Mouse (Mus musculus): Measurements from ENCODE around the gene Btd.

Btd gene

DNA sequence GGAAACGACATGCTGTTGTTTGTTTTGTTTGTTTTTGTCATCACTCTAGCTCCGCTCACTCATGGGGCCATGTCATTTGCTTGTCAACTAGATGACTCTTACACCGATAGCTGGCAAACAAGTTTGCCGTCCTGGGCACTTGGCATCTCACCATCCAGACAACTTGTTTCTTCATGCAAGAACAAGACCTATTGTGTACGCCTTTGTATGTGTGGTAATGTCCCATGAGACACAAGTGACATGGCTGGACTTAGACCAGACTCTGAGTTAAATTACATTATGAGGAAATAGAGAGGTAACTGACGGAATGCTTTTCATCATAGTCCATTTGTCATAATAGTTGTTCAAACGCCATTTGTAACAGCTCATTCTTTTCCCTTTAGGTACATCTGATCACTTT is 5.1 kb downstream of the Btd start:
- no peak for DNase-seq (ENCODE audit: low spot score in 2 of 2)

DNA sequence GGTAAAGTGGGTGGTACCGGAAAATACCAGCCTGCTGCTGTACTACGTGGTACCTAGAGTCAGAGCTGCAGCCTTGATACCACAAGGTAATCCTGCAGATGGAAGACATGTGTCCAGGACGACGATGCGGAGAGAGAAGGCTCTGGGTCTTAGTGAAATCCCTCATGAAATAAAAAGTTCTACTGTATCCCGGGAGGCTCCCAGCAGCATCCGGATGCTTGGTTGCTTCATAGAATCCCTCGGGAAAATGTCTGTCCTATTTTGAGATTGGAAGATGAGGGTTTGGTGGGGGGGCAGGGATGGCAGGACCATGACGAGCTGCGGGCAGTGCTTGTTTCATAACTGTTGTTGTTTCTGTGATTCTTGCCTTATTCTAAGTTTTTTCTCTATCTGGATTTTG is 7.2 kb downstream of the Btd start:
- no peak for DNase-seq (ENCODE audit: low spot score in 2 of 2)

DNA sequence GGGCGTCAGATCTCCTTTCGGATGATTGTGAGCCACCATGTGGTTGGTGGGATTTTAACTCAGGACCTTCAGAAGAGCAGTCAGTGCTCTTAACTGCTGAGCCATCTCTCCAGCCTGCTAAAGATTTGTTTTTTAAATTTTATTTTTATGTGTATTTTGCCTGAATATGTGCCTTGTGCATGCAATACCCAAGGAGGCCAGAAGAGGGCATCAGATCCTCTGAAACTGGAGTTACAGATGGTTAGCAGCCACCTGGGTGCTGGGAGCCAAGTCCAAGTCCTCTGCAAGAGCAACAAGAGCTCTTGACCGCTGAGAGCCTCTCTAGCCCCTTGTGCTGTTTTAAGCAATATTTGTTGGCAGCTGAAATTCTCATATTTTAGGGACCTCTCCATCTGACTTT is 9.5 kb downstream of the Btd start:
- no peak for DNase-seq (ENCODE audit: low spot score in 2 of 2)

DNA sequence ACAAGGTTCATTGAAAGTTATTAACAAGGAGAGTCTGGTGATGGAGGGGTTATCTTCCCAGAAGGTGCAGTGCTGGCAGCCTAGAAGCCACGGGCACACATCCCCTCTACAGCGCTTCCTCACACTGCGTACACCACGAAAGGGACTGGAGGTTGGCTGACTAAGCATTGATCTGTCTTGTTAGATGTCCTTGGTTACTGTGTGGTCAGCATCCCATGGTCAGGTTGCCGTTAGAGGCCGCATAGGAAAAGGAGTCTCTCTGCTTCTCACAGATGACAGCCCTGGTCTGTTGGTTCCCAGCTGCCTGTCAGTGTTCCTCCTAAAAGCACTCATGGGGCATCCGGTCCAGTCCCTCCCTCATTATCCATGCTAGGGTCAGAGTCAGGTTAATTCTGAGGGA is 10.4 kb downstream of the Btd start:
- DNase-seq (ENCODE audit: low spot score in 2 of 2) = no peak

DNA sequence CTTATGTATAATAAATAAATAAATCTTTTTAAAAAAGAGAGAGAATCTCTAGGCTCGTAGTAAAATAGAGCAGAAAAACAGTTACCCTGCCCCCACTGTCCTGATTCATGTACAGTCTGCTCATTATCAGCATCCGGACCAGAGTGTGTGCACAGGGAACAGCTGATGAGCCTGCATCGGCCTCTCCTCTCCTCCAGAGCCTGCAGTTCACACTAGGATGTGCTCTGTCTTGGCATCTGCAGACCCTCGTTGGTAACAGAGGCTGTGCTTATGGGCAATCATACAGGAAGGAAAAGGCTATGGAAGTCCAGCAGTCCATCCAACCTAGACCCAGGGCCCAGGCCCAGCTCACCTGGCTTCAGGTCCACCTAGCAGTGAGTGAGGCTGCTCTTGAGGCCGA is 11.3 kb downstream of the Btd start:
- DNase-seq (ENCODE audit: low spot score in 2 of 2) = no peak

DNA sequence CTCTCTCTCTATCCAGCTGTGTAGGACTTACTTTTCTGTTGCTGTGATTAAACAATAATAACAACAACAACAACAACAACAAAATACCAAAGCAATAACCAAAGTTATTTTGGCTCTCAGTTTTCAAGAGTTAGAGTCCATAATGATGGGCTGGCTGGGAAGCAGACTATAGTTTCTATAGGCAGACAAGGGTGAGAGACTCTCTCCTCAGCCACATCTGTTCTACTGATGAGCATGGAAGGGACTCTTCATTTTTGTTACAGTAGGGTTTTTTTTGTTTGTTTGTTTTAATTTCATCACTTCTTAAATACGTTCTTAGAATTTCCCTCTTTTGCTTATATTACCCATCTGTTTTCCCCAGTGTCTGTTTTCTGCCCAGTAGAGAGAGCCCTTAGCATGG is 11.8 kb downstream of the Btd start:
- no peak for DNase-seq (ENCODE audit: low spot score in 2 of 2)

DNA sequence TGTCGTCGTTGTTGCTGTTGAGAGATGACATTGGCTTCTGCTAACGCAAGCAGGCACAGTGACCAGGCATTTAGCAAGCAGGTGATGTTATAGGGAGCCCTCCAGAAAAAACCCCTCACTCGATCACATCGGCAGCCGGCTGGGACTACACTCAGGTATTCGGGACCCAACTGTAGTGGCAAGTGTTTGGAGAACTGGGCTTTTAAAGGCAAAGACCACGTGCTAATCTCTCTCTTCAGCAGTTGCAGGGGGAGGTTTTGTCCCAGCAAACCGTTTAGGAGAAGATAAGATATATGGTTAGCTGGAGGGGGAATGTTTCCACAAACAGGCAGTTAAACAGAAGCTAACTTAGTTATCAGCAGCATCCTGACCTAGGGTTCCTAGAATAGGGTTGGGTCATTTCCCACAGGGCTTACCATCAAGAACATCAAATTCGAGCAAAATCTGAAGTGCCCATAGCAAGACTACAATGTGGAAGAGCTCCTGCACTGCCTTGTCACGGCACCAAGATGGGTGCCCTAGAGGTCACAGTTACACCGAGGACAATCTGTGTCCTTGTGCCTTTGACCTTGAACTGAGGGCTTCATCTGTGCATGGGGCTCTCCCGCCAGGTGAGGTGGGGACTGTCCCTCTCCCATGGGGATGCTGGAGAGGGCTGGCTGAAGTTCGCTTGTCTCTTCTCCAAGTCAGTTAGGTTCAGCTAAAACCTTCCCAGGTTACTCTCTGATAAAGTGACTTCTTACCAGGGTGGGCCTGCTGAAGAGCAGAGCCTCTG is 12.5 kb downstream of the Btd start:
- DNase-seq (ENCODE audit: low spot score in 2 of 2) = no peak

DNA sequence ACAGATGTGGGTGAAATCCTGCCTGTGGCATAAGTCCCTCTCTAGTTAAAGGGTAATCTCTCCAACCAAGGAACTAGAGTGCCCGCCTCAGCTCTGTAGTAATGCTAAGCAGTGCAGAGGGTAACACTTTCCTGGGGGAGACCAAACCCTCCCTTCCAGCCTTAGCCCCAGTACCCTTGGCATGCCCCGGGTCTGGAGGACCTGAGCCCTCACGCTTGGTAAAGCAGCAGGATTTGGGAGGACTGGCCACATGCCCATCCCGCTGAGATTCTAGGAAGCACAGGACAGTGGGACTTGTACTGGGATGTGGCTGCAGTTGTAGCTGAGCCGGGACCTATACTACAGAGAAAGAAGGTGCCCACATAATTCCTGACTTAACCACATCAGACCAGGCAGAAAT is 14.0 kb downstream of the Btd start:
- no peak for DNase-seq (ENCODE audit: low spot score in 2 of 2)

DNA sequence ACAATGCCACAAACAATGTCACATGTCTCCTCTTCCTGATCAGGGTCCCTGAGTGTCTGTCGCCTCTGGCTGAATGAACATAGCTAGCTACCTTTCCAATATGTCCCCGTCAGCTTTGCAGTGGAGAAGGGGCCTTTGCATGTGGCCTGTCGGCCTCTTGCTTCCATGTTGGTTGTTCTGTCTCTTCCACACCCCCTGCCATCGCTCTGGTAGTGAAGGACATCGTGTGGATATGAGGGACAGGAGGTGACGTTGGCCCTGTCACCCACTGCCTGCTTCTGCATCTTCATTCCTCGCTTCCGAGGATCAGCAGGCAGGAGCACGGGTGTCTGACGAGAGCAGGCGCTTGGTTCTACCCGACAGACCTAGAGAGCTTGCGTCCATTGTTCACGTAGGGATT is 14.6 kb downstream of the Btd start:
- no peak for DNase-seq (ENCODE audit: low spot score in 2 of 2)

DNA sequence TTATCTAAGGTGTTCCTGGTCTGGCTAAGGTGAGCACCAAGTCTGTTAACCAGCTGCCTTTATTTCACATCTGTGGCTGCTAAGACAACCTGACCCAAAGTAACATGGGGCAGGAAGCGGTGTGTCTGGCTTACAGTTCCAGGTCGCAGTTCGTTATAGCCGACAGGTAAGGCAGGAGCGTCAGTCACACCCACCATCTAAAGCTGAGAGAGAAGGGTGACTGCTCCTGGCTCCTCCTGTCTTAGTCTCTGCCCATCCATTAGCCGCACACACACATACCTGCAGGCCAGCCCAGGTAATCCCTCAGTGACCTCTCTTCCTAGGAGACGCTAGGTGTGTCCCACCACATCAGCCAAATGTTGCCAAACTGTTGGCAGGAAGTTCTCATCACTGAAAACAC is 15.6 kb downstream of the Btd start:
- DNase-seq (ENCODE audit: low spot score in 2 of 2) = no peak

DNA sequence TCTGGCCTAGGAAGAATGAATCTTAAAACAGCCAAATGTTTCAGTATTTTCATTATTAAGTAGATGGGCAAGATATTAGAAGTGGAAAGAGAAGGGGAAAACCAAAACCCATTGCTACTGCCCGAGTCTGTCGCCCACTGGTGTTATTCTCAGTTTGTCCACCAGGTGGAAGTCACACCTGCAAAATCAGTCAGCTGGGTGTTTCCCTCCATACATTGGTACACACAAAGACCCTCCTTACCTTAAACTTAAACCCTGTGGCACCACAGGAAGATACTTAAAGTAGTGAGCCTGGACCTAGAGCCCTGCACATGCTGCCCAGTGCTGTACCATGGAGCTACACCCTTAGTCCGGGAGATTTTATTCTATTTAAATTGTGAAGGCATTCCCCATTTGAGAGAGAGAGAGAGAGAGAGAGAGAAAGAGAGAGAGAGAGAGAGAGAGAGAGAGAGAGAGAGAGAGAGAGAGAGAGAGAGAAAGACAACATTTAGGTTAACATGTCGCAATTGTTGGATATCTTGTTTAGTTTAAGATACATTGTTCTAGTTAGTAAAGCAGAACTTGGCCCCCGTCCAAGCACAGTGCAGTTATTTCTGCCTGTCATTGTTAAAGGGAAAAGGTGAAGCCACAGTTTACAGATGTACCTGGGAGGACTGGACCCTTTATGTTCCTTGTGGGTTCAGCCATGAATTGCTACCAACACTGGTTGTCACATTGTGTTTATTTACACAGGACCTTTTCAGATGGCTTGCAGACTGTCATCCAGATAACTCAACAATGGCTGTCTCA is 16.2 kb downstream of the Btd start:
- peak; percentile 62 to 73 for DNase-seq (ENCODE audit: low spot score in 2 of 2)

DNA sequence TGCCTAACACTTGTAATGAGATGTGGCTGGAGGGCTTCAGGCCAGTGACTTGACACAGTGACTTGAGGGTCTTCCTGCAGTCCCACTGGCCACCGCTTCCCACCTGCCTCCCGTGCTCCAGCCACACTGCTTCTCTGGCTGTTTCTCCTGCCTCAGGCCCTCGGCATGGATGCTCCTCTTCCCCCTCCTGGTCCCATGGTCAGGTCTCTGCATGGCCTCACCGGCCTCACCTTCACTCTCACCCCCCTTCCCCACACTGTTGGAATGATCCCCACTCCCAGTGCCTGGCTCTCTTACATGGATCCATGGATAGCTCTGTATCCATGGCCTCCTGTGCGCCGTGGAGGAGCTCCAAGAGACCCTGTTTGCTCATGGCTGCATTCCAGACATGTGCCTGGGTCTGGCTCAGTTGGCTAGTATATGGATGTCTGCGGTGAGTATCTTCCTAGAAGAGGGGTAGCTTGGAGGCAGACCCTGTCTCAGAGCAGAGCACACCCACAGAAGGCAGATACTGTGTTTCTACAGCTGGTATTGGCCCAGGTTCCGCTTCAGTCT is 17.4 kb downstream of the Btd start:
- no peak for DNase-seq (ENCODE audit: low spot score in 2 of 2)

DNA sequence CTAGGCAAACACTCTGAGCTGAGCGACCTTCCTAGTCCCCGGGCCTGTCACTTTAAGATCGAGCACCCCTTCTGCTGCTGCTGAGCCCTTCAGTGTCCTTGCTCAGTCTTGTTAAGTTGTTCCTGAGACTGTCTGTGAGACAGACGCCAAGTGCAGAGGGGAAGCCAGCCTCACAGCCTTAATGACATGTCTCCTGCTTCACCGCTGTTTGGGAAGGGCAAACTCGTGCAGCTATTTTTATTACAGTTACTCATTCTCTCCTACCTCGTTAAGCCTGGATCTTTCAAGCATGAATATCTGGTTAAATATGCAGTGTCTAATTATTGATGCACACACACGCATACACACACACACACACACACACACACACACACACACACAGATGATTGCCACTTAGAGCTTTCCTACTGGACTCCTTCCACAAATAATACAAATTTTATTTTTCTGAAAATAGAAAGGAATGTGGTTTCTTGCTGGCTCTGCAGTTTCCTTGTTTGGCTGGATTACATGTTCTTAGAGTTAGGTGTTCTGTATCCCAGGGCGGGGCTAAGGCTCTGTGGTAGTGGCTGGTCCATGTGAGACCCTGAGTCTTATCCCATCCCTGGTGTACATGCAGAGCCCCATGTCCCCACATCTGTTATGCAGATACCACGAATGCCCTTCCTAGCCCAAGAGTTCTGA is 18.8 kb downstream of the Btd start:
- DNase-seq (ENCODE audit: low spot score in 2 of 2) = no peak

DNA sequence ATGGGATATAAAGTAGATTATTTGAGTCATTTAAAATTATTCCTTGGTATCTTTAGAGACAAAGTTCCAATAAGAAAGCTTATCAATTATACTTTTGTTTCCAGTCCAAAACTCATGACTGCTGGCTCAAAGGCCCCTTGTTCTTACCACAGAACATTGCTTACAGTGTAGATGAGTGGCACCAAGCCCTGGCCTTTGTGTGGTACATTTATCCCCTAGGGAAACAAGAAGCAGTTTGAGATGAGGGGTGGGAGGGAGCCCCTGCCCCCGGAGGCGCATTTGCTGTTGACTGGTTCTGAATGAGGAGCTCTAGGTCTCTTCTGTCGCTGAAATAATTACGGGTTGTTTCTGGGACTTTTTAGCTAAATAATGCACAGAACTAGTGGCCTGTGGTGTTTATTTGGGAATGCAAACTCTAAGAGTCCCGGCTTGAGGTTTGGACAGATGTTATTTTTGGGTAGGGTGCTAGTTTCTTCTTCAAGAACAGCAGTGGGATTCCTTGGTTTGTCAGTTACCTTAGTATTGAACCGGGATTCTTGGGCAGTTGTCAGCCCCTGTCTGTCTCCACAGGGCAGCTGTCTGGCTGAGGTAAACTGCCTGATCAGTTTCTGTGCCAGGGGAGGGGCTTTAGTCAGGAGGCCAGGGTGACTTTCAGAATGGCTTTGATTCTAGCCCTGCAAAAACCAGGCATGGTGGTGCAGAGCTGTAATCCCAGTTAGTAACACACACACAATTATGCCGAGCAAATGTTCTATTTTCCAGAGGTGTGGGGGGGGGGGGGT is 19.7 kb downstream of the Btd start:
- no peak for DNase-seq (ENCODE audit: low spot score in 2 of 2)

DNA sequence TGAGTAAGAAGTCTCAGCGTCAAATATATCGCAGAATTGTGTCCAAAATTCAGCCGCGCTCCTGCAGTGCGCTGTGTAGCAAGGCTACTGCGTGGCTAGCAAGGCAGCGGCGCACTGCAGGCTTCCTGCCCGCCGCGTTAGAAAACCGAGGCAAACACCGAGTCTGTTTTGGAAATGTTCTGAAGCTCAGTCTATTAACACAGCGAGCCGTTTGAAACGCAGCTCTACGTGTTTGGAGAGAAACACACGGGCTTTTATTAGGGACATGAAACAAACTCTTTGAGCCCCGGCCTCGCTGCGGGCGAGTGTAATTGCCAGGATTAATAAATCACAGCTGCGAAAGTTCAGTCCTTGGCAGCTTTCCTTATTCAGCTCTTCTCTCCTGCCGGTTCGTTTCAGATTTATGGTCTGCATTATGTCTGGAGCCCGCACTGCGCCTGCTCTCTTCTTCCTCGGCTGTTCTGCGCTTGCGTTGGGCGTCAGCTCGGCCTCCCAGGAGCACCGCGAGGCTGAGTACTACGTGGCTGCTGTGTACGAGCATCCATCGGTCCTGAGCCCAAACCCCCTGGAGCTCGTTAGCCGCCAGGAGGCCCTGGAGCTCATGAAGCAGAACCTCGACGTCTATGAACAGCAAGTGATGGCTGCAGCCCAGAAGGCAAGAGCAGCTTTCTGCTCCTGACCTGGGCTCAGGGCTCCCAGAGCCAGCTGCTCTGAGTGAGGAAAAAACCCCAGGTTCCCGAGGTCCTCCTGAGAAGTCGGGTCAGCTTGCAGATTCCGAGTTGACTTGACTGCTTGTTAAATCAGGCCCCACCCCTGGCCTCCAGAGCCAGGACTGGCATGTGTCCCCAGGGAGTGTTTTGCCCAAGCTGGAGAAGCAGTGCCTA is 21.1 kb downstream of the Btd start:
- DNase-seq (ENCODE audit: low spot score in 2 of 2) = peak; percentile 77 to 86

DNA sequence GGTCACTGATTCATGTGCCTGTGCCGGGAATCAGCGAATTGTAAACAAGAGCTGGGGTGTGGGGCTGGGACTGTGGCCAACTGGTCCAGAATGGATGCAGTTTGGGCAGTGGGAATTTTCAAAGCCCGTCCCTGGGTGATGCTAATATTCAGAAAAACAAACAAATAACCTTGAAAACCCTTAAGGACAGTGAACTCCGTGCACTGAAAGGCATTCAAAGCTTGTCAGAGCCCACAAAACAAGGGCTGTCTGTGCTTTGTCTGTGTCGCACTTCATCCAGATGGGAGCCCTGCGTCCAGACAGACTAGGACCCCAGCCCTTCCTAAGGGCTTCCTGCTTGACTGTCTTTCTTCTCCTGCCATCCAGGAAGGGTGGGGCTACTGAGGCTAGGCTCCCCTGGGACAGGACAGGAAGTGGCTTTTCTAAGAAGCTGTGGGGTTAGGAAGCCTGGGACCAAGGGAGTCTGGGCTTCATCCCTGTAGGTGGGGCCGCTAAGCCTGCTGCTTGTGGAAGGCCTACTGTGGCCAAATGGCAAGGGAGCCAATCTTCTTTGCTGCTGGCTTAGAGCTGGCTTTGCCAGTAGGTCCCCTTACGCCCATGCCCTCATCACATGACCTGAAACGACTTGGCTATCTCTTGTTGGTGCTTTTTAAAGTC is 21.9 kb downstream of the Btd start:
- DNase-seq (ENCODE audit: low spot score in 2 of 2) = peak in 1 of 2 experiments; percentile 67

DNA sequence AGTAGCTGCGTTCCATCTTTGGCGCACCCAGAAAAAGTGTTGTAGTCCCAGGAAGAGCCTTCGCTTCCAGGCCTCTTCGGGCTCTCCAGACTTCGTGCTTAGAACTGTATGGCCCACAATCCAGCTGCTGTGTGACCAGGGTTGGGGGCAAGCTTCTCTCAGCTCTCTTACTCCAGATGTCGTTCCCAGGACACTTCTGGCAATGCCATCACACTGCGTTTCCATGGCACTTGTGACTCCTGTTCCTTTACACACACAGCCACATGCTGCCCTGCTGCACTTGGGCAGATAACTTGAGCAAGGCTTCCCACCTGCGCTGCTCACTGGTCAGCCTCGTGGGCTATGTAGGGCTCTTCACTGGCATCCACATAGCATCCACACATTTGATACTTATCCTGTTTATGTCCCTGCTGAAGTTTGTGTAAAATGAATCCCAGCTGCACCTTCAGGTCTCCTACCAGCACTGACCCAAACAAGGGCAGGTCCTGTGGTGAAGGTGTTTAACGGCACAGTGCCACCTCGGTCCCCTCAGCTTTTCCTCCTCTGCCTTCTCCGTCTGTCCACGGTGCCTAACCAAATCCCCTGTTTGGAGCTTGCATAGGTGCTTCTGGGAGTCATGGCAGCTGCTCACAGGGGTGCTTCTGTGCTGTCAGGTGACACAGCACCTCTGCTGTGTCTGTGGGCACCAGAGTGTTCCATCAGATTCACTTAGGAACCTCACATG is 22.7 kb downstream of the Btd start:
- DNase-seq (ENCODE audit: low spot score in 2 of 2) = no peak

DNA sequence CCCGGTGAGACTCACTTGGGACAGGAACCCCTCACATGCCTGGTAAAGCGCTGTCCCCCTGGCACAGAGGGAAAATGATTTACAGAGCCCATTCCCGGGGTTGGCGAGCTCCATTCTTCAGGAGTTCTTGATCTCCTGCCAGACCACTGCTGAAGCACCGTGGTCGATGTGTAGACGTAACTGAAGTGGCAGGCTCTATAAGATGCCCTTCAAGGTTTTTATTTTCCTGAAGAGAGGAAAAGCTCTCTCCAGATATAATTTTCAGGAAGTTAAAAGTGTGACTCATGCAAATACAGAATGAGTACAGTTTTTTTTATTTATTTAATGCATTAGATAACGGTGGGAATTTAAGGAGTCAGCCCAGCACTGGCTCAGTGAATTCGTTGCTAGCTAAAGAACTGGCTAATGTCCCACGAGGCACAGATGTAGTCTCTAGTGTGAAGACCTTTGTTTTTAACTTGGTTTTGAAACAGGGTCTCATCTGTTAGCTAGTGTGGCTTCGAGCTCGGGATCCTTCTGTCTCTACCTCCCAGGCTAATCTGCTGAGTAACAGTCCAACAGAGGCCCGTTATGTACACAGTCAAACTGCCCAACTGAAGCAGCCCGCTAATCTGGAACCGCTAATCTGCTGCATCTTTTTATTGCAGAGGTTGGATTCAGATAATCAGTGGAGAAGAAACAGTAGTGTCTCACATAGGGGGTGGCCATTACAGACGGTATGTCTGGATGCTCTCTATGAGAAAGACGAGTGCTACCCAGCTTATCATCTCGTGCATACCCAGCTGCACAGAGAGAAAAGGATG is 23.5 kb downstream of the Btd start:
- DNase-seq (ENCODE audit: low spot score in 2 of 2) = no peak

All from urinary bladder, postnatal 36 days (tissue).